Mouse (Mus musculus): ENCODE results near the gene Slc1a1. TPM values are rescaled to one million over a fixed set of nuclear protein-coding genes. Genes with fewer than 3 reads are reported as not detected.

Gene Slc1a1
- total and polyA plus RNA-seq, 3 experiments, result 1.3 to 2.9 (median 2.2) TPM

DNA sequence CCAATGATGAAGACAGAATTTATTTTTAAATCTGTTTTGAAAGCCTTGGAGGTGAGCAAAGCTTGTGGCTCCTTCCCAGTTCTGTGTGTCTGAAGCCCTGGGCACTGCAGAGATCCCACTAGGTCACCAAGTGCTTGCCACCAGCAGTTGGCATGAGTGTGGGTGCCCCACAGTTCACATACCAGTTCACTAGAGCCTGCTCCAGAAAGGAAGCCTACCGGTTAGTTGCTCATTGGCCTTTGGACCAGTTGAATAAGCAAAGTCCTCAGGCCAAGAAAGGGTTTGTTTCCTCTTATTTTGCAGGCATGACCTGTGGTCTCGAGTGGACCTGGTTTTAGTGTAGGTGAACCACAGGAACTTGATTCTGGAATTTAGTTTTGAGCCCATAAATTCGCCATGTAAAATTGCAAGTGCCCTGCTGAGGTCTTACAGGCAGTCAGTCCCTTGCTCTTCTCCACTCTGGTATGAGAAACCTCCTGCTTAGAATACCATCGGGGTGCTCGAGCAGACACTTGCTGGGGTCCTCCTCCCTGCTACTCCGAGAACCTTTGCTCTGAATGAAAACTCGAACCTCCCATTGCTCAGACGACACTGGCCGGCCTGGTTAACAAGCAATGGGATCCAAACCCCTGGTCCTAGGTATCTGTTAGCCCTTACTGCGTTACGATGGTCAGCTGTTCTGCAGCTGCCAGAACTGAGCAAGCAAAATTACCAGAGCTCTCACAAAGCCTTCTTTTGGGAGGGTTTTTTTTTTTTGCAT lies 2.0 kb downstream of the Slc1a1 start:
- no peak for TF ChIP-seq EP300 (IDR thresholded peaks at IDR 0.05; ENCODE audit: insufficient read depth, low read depth, low read length)
- TF ChIP-seq CTCF (IDR thresholded peaks at IDR 0.05), result no peak
- no peak for TF ChIP-seq POLR2A (IDR thresholded peaks at IDR 0.05; ENCODE audit: insufficient read depth, low read depth, low read length)
- Histone ChIP-seq H3K4me3 (no peak overlapping the region), H3K4me1 (ENCODE audit: control insufficient read depth, insufficient read depth, low read length) (no peaks in the 10 kb centered on the region), H3K79me2 (replicated peaks; ENCODE audit: control insufficient read depth, insufficient read depth, low read length) (no peaks in the 10 kb centered on the region), H3K9ac (ENCODE audit: low read depth, low read length) (no peak overlapping the region), H3K27ac (no peak overlapping the region), H3K27me3 (ENCODE audit: control insufficient read depth, insufficient read depth, low read length) (peaks cover 3% of the 10 kb centered on the region; the same call in 1 of the 2 replicates), H3K36me3 (ENCODE audit: control insufficient read depth, insufficient read depth, low read length) (no peaks in the 10 kb centered on the region)
- no peak for DNase-seq
- intact Hi-C loops (cut with DNase I), result loop anchor here (5.0 kb wide), 1 partner anchor 40 kb away; no protein-coding TSS in a partner anchor
- WGBS, result 82% methylated on average over 11 of the region's 11 CpGs

DNA sequence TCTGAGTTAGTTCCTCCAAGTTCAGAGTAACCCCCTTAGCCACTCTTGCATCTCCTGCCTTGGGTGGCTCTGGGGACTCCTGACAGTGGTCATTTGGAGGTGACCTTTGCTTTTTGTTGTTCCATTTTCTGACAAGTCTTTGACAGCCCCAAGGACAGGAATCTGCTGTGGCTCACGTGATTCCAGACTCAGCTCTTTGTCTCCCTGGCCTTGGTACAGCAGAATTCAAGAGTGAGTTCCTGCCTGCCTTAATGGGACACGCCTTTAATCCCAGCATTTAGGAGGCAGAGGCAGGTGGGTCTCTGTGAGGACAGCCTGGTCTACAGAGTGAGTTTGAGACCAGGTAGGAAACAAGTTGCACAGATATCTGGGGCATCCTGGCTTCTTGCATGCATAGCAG lies 3.9 kb downstream of the Slc1a1 start:
- peaks cover 3% of the 10 kb centered on the region; the same call in 1 of the 2 replicates for H3K27me3 ChIP-seq (ENCODE audit: control insufficient read depth, insufficient read depth, low read length)
- H3K36me3 ChIP-seq (ENCODE audit: control insufficient read depth, insufficient read depth, low read length), result no peaks in the 10 kb centered on the region
- intact Hi-C loops (cut with DNase I), result loop anchor here (5.0 kb wide), 1 partner anchor 39 kb away; no protein-coding TSS in a partner anchor
- TF ChIP-seq CTCF (IDR thresholded peaks at IDR 0.05), result no peak
- no peak for TF ChIP-seq POLR2A (IDR thresholded peaks at IDR 0.05; ENCODE audit: insufficient read depth, low read depth, low read length)
- no peak overlapping the region for H3K27ac ChIP-seq
- no peak overlapping the region for H3K4me3 ChIP-seq
- 78% methylated on average over 2 of the region's 2 CpGs for WGBS
- H3K9ac ChIP-seq (ENCODE audit: low read depth, low read length), result no peak overlapping the region
- H3K4me1 ChIP-seq (ENCODE audit: control insufficient read depth, insufficient read depth, low read length), result no peaks in the 10 kb centered on the region
- no peaks in the 10 kb centered on the region for H3K79me2 ChIP-seq (replicated peaks; ENCODE audit: control insufficient read depth, insufficient read depth, low read length)
- DNase-seq, result no peak

DNA sequence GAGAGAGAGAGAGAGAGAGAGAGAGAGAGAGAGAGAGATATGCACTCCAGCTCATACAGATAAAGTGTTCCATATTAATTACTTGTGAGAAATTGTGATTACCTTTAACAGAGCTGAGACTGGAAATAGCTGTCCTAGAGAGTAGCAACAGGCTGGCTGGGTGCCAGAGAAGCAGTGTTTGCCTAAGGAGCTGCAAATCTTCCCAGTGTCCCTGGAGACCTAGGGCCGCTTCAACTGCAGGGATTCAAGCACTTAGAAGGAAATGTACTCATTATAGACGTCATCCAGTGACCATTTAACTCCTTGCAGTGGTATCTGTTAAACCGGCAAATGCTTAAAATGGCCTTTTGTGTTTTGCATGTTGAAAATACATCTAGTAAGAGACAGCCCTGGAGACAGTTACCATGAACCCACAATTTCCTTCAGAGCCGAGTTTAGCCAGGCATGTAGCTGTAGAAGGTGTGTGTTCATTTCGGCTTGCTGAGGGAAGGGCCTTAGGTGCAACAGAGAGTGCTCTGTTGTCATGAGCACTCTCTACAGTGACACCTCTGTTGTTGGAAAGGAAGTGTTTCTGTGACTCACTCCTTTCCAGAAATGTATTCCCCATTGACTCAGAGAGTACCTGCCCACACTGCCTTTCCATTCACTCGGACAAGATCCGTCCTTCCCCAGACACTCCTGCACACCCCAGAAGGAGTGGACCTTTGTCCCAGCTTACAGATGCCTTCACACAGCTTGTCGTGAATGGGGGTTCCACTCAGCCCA lies 10.3 kb downstream of the Slc1a1 start:
- Histone ChIP-seq H3K4me1 (ENCODE audit: control insufficient read depth, insufficient read depth, low read length) (no peaks in the 10 kb centered on the region), H3K27ac (no peak overlapping the region), H3K4me3 (no peak overlapping the region), H3K27me3 (ENCODE audit: control insufficient read depth, insufficient read depth, low read length) (no peaks in the 10 kb centered on the region), H3K79me2 (replicated peaks; ENCODE audit: control insufficient read depth, insufficient read depth, low read length) (no peaks in the 10 kb centered on the region), H3K9ac (ENCODE audit: low read depth, low read length) (no peak overlapping the region), H3K36me3 (ENCODE audit: control insufficient read depth, insufficient read depth, low read length) (no peaks in the 10 kb centered on the region)
- TF ChIP-seq EP300 (IDR thresholded peaks at IDR 0.05; ENCODE audit: insufficient read depth, low read depth, low read length) (no peak), POLR2A (IDR thresholded peaks at IDR 0.05; ENCODE audit: insufficient read depth, low read depth, low read length) (no peak), CTCF (IDR thresholded peaks at IDR 0.05) (no peak)
- intact Hi-C loops (cut with DNase I), result no loop called here
- DNase-seq, result peak in 1 of 2 experiments; percentile 8
- 35% methylated on average over 8 of the region's 8 CpGs for WGBS

DNA sequence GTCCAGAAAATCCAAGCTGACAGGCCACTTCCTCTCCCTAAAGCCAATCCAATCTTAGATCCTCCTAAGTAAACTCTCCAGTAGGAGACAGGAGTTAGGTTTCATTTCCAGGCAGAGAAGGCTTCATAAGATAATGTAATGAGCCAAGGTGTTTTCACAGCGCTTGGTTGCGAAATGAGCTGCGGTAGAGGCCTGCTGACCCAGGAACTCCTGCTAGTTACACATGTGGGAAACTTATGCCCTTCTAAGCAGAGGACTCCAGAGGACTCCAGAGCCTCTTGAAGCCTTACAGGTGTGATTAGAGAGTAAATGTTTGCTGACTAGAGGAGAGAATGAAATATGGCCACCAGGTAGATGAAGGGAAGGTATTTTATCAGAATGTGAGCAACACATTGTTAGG lies 15.7 kb downstream of the Slc1a1 start:
- Histone ChIP-seq H3K4me1 (ENCODE audit: control insufficient read depth, insufficient read depth, low read length) (no peaks in the 10 kb centered on the region), H3K27me3 (ENCODE audit: control insufficient read depth, insufficient read depth, low read length) (no peaks in the 10 kb centered on the region), H3K36me3 (ENCODE audit: control insufficient read depth, insufficient read depth, low read length) (no peaks in the 10 kb centered on the region), H3K27ac (no peak overlapping the region), H3K9ac (ENCODE audit: low read depth, low read length) (no peak overlapping the region), H3K79me2 (replicated peaks; ENCODE audit: control insufficient read depth, insufficient read depth, low read length) (no peaks in the 10 kb centered on the region), H3K4me3 (no peak overlapping the region)
- TF ChIP-seq CTCF (IDR thresholded peaks at IDR 0.05) (no peak), POLR2A (IDR thresholded peaks at IDR 0.05; ENCODE audit: insufficient read depth, low read depth, low read length) (no peak), EP300 (IDR thresholded peaks at IDR 0.05; ENCODE audit: insufficient read depth, low read depth, low read length) (no peak)
- 84% methylated on average over 3 of the region's 3 CpGs for WGBS
- intact Hi-C loops (cut with DNase I), result no loop called here
- no peak for DNase-seq

DNA sequence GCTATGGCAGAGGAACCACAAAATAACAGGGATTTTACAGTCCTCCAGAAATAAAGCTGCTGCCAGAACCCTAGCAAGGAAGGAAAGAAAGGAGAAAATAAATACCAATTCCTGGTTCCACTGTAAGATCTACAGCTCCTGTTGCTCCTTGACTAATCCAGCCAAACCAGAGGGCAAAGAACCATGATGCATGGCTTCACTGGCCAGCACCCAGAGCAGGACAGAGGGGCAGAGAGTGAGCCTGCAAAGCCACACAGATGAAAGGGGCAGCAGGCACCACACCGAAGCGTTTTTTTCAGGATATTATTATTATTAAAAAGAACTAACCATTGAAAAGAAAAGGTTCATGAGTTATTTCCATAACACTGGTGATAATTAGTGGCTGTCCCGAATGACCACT lies 17.2 kb downstream of the Slc1a1 start:
- Histone ChIP-seq H3K4me1 (ENCODE audit: control insufficient read depth, insufficient read depth, low read length) (no peaks in the 10 kb centered on the region), H3K79me2 (replicated peaks; ENCODE audit: control insufficient read depth, insufficient read depth, low read length) (no peaks in the 10 kb centered on the region), H3K27me3 (ENCODE audit: control insufficient read depth, insufficient read depth, low read length) (no peaks in the 10 kb centered on the region), H3K27ac (no peak overlapping the region), H3K9ac (ENCODE audit: low read depth, low read length) (no peak overlapping the region), H3K36me3 (ENCODE audit: control insufficient read depth, insufficient read depth, low read length) (no peaks in the 10 kb centered on the region), H3K4me3 (no peak overlapping the region)
- 86% methylated on average over 3 of the region's 3 CpGs for WGBS
- intact Hi-C loops (cut with DNase I), result no loop called here
- TF ChIP-seq POLR2A (IDR thresholded peaks at IDR 0.05; ENCODE audit: insufficient read depth, low read depth, low read length) (no peak), CTCF (IDR thresholded peaks at IDR 0.05) (no peak), EP300 (IDR thresholded peaks at IDR 0.05; ENCODE audit: insufficient read depth, low read depth, low read length) (no peak)
- no peak for DNase-seq

DNA sequence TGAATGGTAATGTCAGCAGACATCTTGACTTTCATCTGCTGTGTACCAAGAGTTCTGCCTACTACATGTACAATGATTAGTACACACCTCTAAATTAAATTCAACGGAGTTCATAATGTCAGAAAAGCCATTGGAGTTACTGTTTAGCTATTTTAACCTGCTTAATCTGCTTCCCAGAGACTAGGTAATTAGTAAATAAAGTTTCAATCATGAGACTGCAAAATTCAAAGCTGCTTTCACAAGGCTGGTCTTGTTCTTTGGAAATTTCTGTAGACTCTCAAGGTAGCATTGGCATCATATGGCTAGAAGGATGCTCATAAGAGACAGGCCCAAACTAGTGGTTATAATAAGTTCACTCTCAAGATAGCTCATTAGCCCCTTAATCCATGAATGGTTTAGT lies 20.0 kb downstream of the Slc1a1 start:
- H3K4me1 ChIP-seq (ENCODE audit: control insufficient read depth, insufficient read depth, low read length), result no peaks in the 10 kb centered on the region
- intact Hi-C loops (cut with DNase I), result no loop called here
- DNase-seq, result no peak
- H3K27ac ChIP-seq, result no peak overlapping the region
- no peaks in the 10 kb centered on the region for H3K36me3 ChIP-seq (ENCODE audit: control insufficient read depth, insufficient read depth, low read length)
- 68% methylated on average over 1 of the region's 1 CpGs for WGBS
- no peak overlapping the region for H3K4me3 ChIP-seq
- H3K27me3 ChIP-seq (ENCODE audit: control insufficient read depth, insufficient read depth, low read length), result no peaks in the 10 kb centered on the region
- TF ChIP-seq POLR2A (IDR thresholded peaks at IDR 0.05; ENCODE audit: insufficient read depth, low read depth, low read length), result no peak
- TF ChIP-seq EP300 (IDR thresholded peaks at IDR 0.05; ENCODE audit: insufficient read depth, low read depth, low read length), result no peak
- no peak for TF ChIP-seq CTCF (IDR thresholded peaks at IDR 0.05)
- no peak overlapping the region for H3K9ac ChIP-seq (ENCODE audit: low read depth, low read length)
- no peaks in the 10 kb centered on the region for H3K79me2 ChIP-seq (replicated peaks; ENCODE audit: control insufficient read depth, insufficient read depth, low read length)
